Mouse (Mus musculus) small intestine, adult 2 months (tissue): ENCODE data around the gene Ece2. TPM values are rescaled to one million over a fixed set of nuclear protein-coding genes. Genes with fewer than 3 reads are reported as not detected.

ENCODE experiments used
- H3K27ac ChIP-seq: fragments of 200-500 bp; 2 replicates; pipeline ENCODE4 v1.5.1; 2012; ENCODE audit warnings: low read depth, low read length, control low read depth, inconsistent platforms; ENCODE audit not compliant: insufficient read depth
- H3K27me3 ChIP-seq: fragments of 200-500 bp; 2 replicates; pipeline ENCODE4 v1.6.1; 2012; ENCODE audit warnings: mild to moderate bottlenecking, moderate library complexity, low read length, inconsistent platforms; ENCODE audit not compliant: control insufficient read depth, insufficient read depth
- H3K36me3 ChIP-seq: fragments of 200-500 bp; 2 replicates; pipeline ENCODE4 v1.6.1; 2012; ENCODE audit warnings: mild to moderate bottlenecking, low read length, control low read depth, inconsistent platforms; ENCODE audit not compliant: control insufficient read depth, insufficient read depth
- H3K4me1 ChIP-seq: fragments of 200-500 bp; 2 replicates; pipeline ENCODE4 v1.6.1; 2012; ENCODE audit warnings: low read length, inconsistent platforms, mixed read lengths; ENCODE audit not compliant: control insufficient read depth, insufficient read depth, insufficient read length
- H3K4me3 ChIP-seq: fragments of 200-500 bp; 2 replicates; pipeline ENCODE4 v1.5.1; 2012; ENCODE audit warnings: low read depth, mild to moderate bottlenecking, control low read depth, inconsistent platforms, low read length, moderate library complexity
- CTCF ChIP-seq: fragments of 200-500 bp; IDR thresholded peaks from 2 replicates; pipeline ENCODE4 v1.5.1; 2012; ENCODE audit warnings: low read depth, mild to moderate bottlenecking, control low read depth, inconsistent platforms, low read length, moderate library complexity, mixed read lengths; ENCODE audit not compliant: insufficient replicate concordance, insufficient read length; ENCODE audit errors: extremely low read depth
- POLR2A ChIP-seq: fragments of 200-500 bp; IDR thresholded peaks from 2 replicates; pipeline ENCODE4 v1.6.1; 2012; ENCODE audit warnings: low read depth, mild to moderate bottlenecking, control low read depth, inconsistent platforms, low read length, moderate library complexity
- WGBS: fragments of 180-500 bp; shearing (Covaris S2); methylation state at CpG from one replicate; pipeline ENCODE4 v1.1.7; 2018; 5-methylcytosine and 5-hydroxymethylcytosine counted together
- polyA plus RNA-seq: library from polyadenylated mRNA; depleted of rRNA; stranded (reverse); fragments of >200 nt; gene quantifications from 2 replicates; pipeline ENCODE4 v1.2.3, GENCODE M21; 2012

Gene Ece2
- polyA plus RNA-seq, 1 experiment = 0.19 TPM

DNA sequence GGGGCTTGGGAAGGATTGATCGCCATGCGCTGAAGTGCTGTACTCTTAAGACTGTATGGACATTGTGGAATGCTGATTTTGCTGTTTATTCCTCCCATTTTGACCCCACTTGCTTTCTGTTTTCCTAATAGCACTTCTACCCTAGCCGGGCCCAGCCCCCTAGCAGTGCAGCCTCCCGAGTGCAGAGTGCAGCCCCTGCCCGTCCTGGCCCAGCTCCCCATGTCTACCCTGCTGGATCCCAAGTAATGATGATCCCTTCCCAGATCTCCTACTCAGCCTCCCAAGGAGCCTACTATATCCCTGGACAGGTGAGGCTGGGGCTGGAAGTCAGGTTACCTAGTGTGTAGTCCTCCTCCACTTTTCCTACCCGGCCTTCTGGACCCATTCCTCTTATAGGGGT, 45.6 kb downstream of the Ece2 start:
- Histone ChIP-seq H3K36me3 (peaks cover 39% of the 10 kb centered on the region), H3K4me1 (peaks cover 13% of the 10 kb centered on the region), H3K4me3 (no peak overlapping the region), H3K27me3 (no peaks in the 10 kb centered on the region), H3K27ac (no peak overlapping the region)
- 80% methylated on average over 6 of the region's 6 CpGs for whole genome bisulfite sequencing
- TF ChIP-seq CTCF (no peak), POLR2A (no peak)

DNA sequence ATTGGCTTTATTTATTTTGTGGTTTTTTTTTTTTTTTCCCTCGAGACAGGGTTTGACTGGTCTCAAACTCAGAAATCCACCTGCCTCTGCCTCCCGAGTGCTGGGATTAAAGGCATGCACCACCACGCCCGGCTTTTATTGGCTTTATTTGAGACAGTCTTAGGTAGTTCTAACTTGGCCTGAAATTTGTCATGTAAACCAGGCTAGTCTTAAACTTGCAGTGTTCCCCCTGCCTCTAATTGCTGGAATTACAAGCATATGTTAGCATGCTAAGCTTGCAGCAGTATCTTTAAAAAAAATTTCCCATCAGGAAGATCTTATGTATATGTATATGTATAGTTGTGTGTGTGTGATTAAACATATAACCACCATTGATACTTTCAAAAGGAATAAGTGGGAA, 47.1 kb downstream of the Ece2 start:
- H3K4me3 ChIP-seq = no peak overlapping the region
- TF ChIP-seq CTCF (no peak), POLR2A (no peak)
- 46% methylated on average over 4 of the region's 4 CpGs for WGBS
- no peaks in the 10 kb centered on the region for H3K27me3 ChIP-seq
- peaks cover 53% of the 10 kb centered on the region for H3K36me3 ChIP-seq
- H3K4me1 ChIP-seq = peaks cover 13% of the 10 kb centered on the region
- H3K27ac ChIP-seq = no peak overlapping the region

DNA sequence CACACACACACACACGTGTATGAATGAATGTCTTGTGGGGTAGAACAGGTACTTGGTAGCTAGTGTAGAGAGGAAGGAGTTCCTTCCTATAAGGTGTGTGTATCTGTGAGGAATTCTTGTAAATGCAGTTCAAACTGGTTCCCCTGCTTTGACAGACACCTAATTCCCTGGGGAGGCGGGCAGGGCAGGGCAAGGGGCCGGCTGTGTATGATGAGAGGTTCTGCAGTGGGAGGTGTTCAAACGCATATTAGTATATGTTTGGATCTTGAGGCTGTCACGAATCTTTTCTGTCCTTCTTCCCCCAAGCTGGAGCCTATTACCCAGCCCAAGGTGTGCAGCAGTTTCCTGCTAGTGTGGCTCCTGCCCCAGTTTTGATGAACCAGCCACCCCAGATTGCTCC, 47.8 kb downstream of the Ece2 start:
- Histone ChIP-seq H3K36me3 (peaks cover 59% of the 10 kb centered on the region), H3K4me3 (no peak overlapping the region), H3K4me1 (peaks cover 13% of the 10 kb centered on the region), H3K27ac (no peak overlapping the region), H3K27me3 (no peaks in the 10 kb centered on the region)
- TF ChIP-seq CTCF (no peak), POLR2A (no peak)
- 62% methylated on average over 5 of the region's 5 CpGs for WGBS

DNA sequence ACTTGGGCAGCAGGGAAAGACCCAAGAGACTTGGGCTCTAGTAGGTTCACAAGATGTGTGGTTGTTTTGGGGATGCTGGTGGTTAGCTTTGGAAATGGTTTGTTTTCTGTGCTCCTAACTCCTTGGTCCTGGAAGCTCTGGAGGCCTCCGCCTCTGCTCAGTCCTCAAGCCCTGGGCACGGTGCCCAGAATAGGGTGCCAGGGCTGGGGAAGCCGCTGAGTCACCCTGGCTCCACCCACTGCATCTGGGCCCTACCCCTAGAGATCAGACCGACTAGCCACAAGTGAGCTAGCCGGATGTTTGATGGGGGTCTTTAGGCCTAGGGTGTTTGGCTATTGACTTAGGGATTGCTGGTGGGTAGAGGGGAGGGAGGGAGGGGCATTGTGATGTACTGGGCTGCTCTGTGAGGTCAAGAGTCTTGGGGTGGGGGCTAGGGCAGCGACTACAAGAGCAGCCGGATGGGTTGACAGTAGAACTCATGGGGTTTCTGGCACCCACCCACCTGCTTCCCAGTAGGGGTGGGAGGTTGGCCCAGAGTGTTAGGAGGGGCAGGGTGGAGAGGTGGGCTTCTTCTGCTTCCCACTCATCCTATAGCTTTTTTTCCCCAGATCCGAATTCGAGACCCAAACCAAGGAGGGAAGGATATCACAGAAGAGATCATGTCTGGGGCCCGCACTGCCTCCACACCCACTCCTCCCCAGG, 48.5 kb downstream of the Ece2 start:
- WGBS = 47% methylated on average over 10 of the region's 10 CpGs
- peaks cover 13% of the 10 kb centered on the region for H3K4me1 ChIP-seq
- no peak overlapping the region for H3K27ac ChIP-seq
- peaks cover 66% of the 10 kb centered on the region for H3K36me3 ChIP-seq
- TF ChIP-seq POLR2A = no peak
- TF ChIP-seq CTCF = no peak
- H3K27me3 ChIP-seq = no peaks in the 10 kb centered on the region
- H3K4me3 ChIP-seq = no peak overlapping the region

GRCm38 (mm10) chr16:20690774-20691173, 61.1 kb downstream of the Ece2 start:
- H3K4me1 ChIP-seq = peaks cover 3% of the 10 kb centered on the region
- H3K27ac ChIP-seq = no peak overlapping the region
- peaks cover 59% of the 10 kb centered on the region for H3K36me3 ChIP-seq
- H3K27me3 ChIP-seq = peaks cover 9% of the 10 kb centered on the region
- no peak for TF ChIP-seq POLR2A
- no peak for TF ChIP-seq CTCF
- 71% methylated on average over 3 of the region's 3 CpGs for WGBS
- H3K4me3 ChIP-seq = no peak overlapping the region

GRCm38 (mm10) chr16:20691617-20692016, 62.0 kb downstream of the Ece2 start:
- H3K4me1 ChIP-seq = peaks cover 8% of the 10 kb centered on the region
- H3K27ac ChIP-seq = no peak overlapping the region
- no peak overlapping the region for H3K4me3 ChIP-seq
- H3K27me3 ChIP-seq = peaks cover 17% of the 10 kb centered on the region
- H3K36me3 ChIP-seq = peaks cover 50% of the 10 kb centered on the region
- TF ChIP-seq POLR2A = no peak
- TF ChIP-seq CTCF = no peak
- 73% methylated on average over 1 of the region's 1 CpGs for WGBS

DNA sequence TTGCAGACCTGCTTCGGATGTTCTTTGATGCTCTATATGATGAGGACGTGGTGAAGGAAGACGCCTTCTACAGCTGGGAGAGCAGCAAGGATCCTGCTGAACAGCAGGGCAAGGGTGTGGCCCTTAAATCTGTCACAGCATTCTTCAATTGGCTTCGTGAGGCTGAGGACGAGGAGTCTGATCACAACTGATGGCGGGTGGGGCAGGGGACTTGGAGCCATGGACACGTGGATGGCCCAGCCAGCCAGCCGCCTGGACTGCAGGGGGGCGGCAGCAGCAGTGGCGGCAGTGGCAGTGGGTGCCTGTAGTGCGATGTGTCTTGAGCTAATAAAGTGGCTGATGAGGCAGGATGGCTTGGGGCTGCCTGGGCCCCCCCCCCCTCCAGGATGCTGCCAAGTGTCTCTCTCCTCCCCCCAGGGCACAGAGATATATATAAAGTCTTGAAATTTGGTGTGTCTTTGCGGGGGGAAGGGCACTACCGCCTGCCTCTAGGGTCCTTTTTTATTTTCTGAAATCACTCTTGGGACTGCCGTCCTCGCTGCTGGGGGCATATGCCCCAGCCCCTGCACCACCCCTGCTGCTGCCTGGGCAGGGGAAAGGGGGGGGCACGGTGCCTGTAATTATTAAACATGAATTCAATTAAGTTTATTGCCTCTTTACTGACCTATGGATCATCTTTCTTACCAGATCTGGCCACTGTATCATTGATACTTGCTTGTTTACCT, 62.8 kb downstream of the Ece2 start:
- Histone ChIP-seq H3K27me3 (peaks cover 17% of the 10 kb centered on the region), H3K27ac (no peak overlapping the region)
- no peak for TF ChIP-seq CTCF
- no peak for TF ChIP-seq POLR2A

More for the DNA sequence above, 62.8 kb downstream of the Ece2 start:
- peaks cover 42% of the 10 kb centered on the region for H3K36me3 ChIP-seq
- WGBS = 71% methylated on average over 16 of the region's 16 CpGs
- H3K4me1 ChIP-seq = peaks cover 8% of the 10 kb centered on the region
- H3K4me3 ChIP-seq = no peak overlapping the region
